Mouse (Mus musculus) limb, embryonic 11.5 days (tissue): ENCODE results near the gene Gm9758. TPM values are rescaled to one million over a fixed set of nuclear protein-coding genes. Genes with fewer than 3 reads are reported as not detected.
"Not testable (repeated sequence)": the region's sequence is repeated elsewhere in the genome, so short reads cannot be mapped to it uniquely, and the experiment has no call there.

Experiments used
- ATAC-seq: fragments of 200-750 bp; cut with Nextera tagmentation; 2 replicates; pipeline ENCODE4 v1.8.0; 2017; ENCODE audit warnings: low read depth; ENCODE audit not compliant: insufficient number of reproducible peaks, low FRiP score, low TSS enrichment
- DNase-seq: peaks from one replicate; pipeline ENCODE4 v3.0.0-alpha.2; 2015; ENCODE audit warnings: low spot score
- H3K27ac ChIP-seq: fragments of 300-500 bp; sonication (generic); replicated peaks from 2 replicates; pipeline ENCODE4 v1.5.1; 2014; ENCODE audit warnings: low read depth, mild to moderate bottlenecking, low read length
- H3K27me3 ChIP-seq: fragments of 300-500 bp; sonication (generic); 2 replicates; pipeline ENCODE4 v1.6.1; 2014; ENCODE audit warnings: mild to moderate bottlenecking, low read length, mixed read lengths; ENCODE audit not compliant: control insufficient read depth, insufficient read depth
- H3K36me3 ChIP-seq: fragments of 300-500 bp; sonication (generic); 2 replicates; pipeline ENCODE4 v1.6.1; 2014; ENCODE audit warnings: mild to moderate bottlenecking, low read length, moderate library complexity, mixed read lengths; ENCODE audit not compliant: control insufficient read depth, insufficient read depth
- H3K4me1 ChIP-seq: fragments of 300-500 bp; sonication (generic); 2 replicates; pipeline ENCODE4 v1.6.1; 2014; ENCODE audit warnings: low read length, mixed read lengths; ENCODE audit not compliant: control insufficient read depth, insufficient read depth
- H3K4me2 ChIP-seq: fragments of 300-500 bp; sonication (generic); 2 replicates; pipeline ENCODE4 v1.6.1; 2014; ENCODE audit warnings: low read depth, mild to moderate bottlenecking, moderate library complexity; ENCODE audit not compliant: severe bottlenecking
- H3K4me3 ChIP-seq: fragments of 300-500 bp; sonication (generic); 2 replicates; pipeline ENCODE4 v1.5.1; 2014; ENCODE audit warnings: low read depth, low read length
- H3K9ac ChIP-seq: fragments of 300-500 bp; sonication (generic); 2 replicates; pipeline ENCODE4 v1.6.1; 2014; ENCODE audit warnings: mild to moderate bottlenecking, low read length
- H3K9me3 ChIP-seq: fragments of 300-500 bp; sonication (generic); 2 replicates; pipeline ENCODE4 v1.6.1; 2016; ENCODE audit warnings: low read length; ENCODE audit not compliant: control insufficient read depth
- WGBS: fragments of 180-500 bp; shearing (Covaris S2); extraction: QIAGEN DNeasy Blood & Tissue Kit; methylation state at CpG from one replicate; pipeline ENCODE4 v1.1.7; 2014; 5-methylcytosine and 5-hydroxymethylcytosine counted together
- polyA plus RNA-seq: library from polyadenylated mRNA; unstranded; fragments of >200 nt; fragmentation: Nextera tagmentation; extraction: Ambion mirVana; gene quantifications from 2 replicates; pipeline ENCODE4 v1.2.1, GENCODE M21; 2014

Gene Gm9758
- polyA plus RNA-seq, 1 experiment from 2014 or later, result not detected

DNA sequence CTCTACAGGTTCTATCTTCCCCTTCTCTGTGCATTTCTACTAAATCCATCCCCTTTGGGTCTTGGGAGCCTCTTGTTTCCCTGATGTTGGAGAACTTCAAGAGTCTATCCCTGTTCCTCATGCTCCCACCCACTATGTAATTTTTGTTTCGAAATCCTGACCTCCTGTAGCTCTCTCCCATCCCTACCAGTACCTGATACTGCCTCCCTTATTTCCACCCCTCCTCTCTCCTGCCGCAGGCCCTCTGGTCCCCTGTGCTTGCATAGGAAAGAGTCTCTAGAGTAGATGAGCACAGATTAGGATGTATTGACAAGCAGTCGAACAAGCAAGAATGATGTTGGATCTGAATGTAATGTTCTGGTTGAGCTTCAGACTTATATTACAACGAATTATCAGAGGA is 30.8 kb upstream of the Gm9758 start:
- H3K27ac ChIP-seq, DNase-seq: not testable (repeated sequence)

DNA sequence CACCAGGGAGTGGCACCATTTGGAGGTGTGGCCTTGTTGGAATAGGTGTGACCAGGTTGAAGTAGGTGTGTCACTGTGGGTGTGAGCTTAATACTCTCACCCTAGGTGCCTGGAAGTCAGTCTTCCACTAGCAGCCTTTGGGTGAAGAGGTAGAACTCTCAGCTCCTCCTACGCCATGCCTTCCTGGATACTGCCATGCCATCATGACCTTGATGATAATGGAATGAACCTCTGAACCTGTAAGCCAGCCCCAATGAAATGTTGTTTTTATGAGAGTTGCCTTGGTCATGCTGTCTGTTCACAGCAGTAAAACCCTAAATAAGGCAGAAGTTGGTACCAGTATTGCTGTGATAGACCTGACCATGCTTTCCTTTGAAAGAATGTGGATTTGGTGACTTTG is 26.3 kb upstream of the Gm9758 start:
- not testable (repeated sequence) for H3K4me2 ChIP-seq, H3K9ac ChIP-seq, H3K9me3 ChIP-seq, H3K4me3 ChIP-seq, H3K36me3 ChIP-seq, H3K4me1 ChIP-seq, DNase-seq, H3K27me3 ChIP-seq, H3K27ac ChIP-seq, ATAC-seq
- WGBS, result 86% methylated on average over 1 of the region's 1 CpGs

More for the DNA sequence above, 30.8 kb upstream of the Gm9758 start:
- H3K9me3 ChIP-seq, H3K4me1 ChIP-seq, H3K9ac ChIP-seq, ATAC-seq, H3K4me2 ChIP-seq, H3K36me3 ChIP-seq, H3K27me3 ChIP-seq, H3K4me3 ChIP-seq: not testable (repeated sequence)
- whole genome bisulfite sequencing, result 66% methylated on average over 4 of the region's 4 CpGs

DNA sequence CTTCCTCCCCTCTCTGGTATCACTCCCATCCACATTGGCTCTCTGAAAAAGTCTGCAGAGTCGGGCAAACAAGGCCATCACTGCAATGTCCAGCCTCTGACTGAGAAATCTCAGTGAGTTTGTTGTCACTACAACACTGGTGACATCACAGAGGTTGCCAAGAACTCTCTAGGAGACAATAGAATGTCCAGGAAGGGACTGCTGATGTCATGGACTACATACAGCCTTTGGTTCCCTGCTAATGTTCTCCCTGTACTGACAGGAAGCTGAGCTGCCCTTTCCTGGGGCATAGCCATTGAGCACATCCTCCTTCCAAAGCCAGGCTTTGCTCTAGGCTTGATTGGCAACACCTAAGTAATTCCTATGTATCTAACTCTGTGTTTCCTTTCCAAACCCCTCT is 23.6 kb upstream of the Gm9758 start, which contains the start of gene Speer4e:
TSS of gene Speer4e (minus strand) at position 101 of the 400 bp plus-strand sequence.
- not testable (repeated sequence) for H3K4me2 ChIP-seq, ATAC-seq, H3K36me3 ChIP-seq, H3K4me3 ChIP-seq, DNase-seq, H3K4me1 ChIP-seq, H3K27me3 ChIP-seq, H3K9me3 ChIP-seq, H3K27ac ChIP-seq, H3K9ac ChIP-seq
- WGBS, result 75% methylated on average over 1 of the region's 1 CpGs

DNA sequence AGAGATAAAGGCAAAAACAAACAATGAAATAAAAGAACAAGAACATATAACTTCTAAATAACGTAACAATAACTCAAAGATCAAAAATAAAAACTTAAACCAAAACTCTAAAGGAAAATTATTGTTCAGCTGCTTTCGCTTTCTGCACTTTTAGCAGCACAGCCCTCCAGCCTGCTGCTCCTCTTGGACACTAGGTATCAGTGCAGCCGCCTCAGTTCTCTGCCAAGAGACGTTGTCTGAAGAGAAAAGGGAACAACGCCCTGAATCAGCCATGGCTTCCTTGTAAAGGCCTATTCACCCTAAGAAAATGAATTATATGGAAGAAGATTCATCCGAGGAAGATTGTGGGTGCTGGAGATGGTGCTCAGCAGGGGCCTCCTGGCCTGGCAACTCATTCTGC is 19.0 kb upstream of the Gm9758 start:
- not testable (repeated sequence) for H3K4me1 ChIP-seq, H3K27me3 ChIP-seq, DNase-seq, ATAC-seq, H3K9me3 ChIP-seq, H3K36me3 ChIP-seq, H3K4me2 ChIP-seq, H3K27ac ChIP-seq, H3K4me3 ChIP-seq, H3K9ac ChIP-seq
- WGBS, result 74% methylated on average over 5 of the region's 6 CpGs

DNA sequence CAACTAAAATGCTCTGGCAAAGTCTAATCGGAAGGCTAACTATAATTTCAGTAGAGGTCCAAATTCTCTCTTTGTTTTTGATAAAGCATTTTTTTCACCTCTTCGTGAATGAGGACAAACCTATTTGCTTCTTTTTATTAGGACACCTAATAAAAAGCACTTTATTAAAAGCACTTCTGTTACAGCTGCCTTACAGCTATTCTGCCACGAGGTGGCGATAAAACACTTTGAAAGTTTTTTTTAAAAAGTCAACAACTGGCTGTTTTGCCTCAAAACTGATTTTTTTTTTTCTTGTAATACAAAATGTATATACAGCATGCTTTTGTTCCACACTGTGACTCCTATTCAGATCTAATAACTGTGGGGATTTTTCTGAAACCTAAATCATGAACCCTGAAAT is 12.3 kb upstream of the Gm9758 start:
- H3K27me3 ChIP-seq, H3K4me2 ChIP-seq, ATAC-seq, DNase-seq, H3K4me1 ChIP-seq, H3K9me3 ChIP-seq, H3K36me3 ChIP-seq, H3K9ac ChIP-seq, H3K4me3 ChIP-seq, H3K27ac ChIP-seq: not testable (repeated sequence)
- 26% methylated on average over 4 of the region's 4 CpGs for WGBS

DNA sequence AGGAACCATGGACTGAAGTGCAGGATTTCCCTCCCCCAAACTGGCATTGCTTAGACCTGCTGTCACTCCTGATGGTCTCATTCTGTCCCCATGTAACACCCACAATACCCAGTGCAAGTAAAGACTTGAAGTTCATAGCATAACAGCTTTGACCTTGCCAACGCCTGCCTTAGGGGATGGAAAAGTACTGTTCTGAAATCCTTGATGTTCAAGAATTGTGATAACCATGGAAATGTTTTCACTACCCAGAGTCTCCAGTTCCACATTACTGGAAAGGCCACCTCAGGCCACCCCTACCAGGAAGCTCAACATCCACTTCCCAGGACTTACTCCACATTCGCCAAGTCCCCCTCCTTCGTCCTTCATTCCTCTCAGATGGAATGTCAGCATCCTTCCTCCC is 338 bp downstream of the Gm9758 start:
- WGBS, result 78% methylated on average over 2 of the region's 3 CpGs
- H3K4me3 ChIP-seq, H3K4me2 ChIP-seq, H3K9me3 ChIP-seq, H3K36me3 ChIP-seq, H3K4me1 ChIP-seq, ATAC-seq, DNase-seq, H3K27ac ChIP-seq, H3K9ac ChIP-seq, H3K27me3 ChIP-seq: not testable (repeated sequence)

DNA sequence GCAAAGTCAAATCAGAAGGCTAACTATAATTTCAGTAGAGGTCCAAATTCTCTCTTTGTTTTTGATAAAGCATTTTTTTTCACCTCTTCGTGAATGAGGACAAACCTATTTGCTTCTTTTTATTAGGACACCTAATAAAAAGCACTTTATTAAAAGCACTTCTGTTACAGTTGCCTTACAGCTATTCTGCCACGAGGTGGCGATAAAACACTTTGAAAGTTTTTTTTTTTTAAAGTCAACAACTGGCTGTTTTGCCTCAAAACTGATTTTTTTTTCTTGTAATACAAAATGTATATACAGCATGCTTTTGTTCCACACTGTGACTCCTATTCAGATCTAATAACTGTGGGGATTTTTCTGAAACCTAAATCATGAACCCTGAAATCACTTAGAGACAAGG is 11.2 kb downstream of the Gm9758 start:
- not testable (repeated sequence) for H3K4me3 ChIP-seq, H3K27me3 ChIP-seq, ATAC-seq, H3K4me1 ChIP-seq, H3K27ac ChIP-seq, H3K36me3 ChIP-seq, DNase-seq, H3K9ac ChIP-seq, H3K9me3 ChIP-seq, H3K4me2 ChIP-seq
- 17% methylated on average over 3 of the region's 3 CpGs for WGBS

DNA sequence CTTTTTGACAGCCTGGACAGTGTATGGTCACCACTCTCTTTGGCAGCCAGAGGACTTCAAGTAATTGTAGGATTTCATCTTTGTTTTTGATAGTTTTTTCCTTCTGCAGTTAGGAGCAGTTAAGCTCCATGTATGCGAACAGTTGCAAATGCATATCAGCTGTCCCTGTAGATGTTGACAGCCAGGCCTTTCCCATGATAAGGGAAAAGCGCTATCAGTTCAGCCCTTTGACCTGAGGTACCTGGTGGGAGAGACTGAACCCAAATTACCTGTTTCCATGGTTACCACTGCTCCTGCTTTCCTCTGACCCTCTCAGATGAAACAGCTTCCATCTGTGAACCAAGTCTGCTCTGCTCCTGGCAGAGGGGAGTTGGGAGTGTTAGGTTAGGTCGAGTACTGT is 22.5 kb downstream of the Gm9758 start:
- Histone ChIP-seq H3K9ac (no peak overlapping the region), H3K4me1 (no peaks in the 10 kb centered on the region), H3K4me3 (no peak overlapping the region), H3K27me3 (no peaks in the 10 kb centered on the region), H3K9me3 (no peaks in the 10 kb centered on the region; the same call in 1 of the 2 replicates), H3K36me3 (no peaks in the 10 kb centered on the region), H3K4me2 (no peak overlapping the region), H3K27ac (no peak overlapping the region)
- no peak for ATAC-seq
- 74% methylated on average over 3 of the region's 3 CpGs for WGBS
- DNase-seq, result no peak

DNA sequence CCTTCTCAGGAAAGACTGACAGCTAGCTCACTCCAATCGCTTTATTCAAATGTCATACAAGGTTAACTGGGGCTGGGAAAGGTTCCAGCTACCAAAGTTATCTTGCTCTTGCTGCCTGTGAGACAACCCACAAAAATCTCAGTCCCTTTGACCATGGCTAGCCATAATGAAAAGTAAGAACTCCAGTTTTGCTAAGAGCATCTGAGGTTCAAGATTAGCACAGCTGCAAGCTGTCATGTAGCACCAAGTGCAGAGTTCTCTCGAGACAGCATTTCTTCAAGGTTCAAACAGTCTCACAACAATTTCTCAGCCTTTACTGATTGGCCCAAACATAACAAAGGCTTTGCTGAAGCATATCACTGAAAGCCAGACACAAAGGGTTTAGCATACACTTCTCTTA is 29.4 kb downstream of the Gm9758 start:
- H3K36me3 ChIP-seq, H3K9me3 ChIP-seq, DNase-seq, ATAC-seq, H3K27me3 ChIP-seq, H3K9ac ChIP-seq, H3K4me3 ChIP-seq, H3K4me2 ChIP-seq, H3K4me1 ChIP-seq, H3K27ac ChIP-seq: not testable (repeated sequence)
- 82% methylated on average over 2 of the region's 2 CpGs for WGBS
